Mouse (Mus musculus) ES-Bruce4 (cell line): ENCODE results near the gene Ercc1. TPM values are rescaled to one million over a fixed set of nuclear protein-coding genes. Genes with fewer than 3 reads are reported as not detected.

ENCODE experiments used
- H3K27ac ChIP-seq: 2 replicates; pipeline ENCODE4 v1.5.1; 2012; ENCODE audit warnings: low read length, inconsistent platforms; ENCODE audit not compliant: insufficient read depth
- H3K27me3 ChIP-seq: 2 replicates; pipeline ENCODE4 v1.6.1; 2012; ENCODE audit warnings: mild to moderate bottlenecking, low read length, inconsistent platforms; ENCODE audit not compliant: control insufficient read depth, poor library complexity, insufficient read depth, severe bottlenecking
- H3K36me3 ChIP-seq: 2 replicates; pipeline ENCODE4 v1.6.1; 2012; ENCODE audit warnings: inconsistent platforms, mild to moderate bottlenecking, low read length, moderate library complexity; ENCODE audit not compliant: control insufficient read depth, poor library complexity, insufficient read depth, severe bottlenecking
- H3K4me1 ChIP-seq: one replicate; pipeline ENCODE4 v1.8.1; 2011; ENCODE audit warnings: low read length; ENCODE audit not compliant: control insufficient read depth, insufficient read depth
- H3K4me3 ChIP-seq: 2 replicates; pipeline ENCODE4 v1.5.1; 2011; ENCODE audit warnings: low read depth, mild to moderate bottlenecking, low read length
- H3K9ac ChIP-seq: 2 replicates; pipeline ENCODE4 v1.6.1; 2012; ENCODE audit warnings: low read depth, mild to moderate bottlenecking, inconsistent platforms; ENCODE audit not compliant: poor library complexity, severe bottlenecking
- H3K9me3 ChIP-seq: replicated peaks from 2 replicates; pipeline ENCODE4 v1.6.1; 2012; ENCODE audit warnings: mild to moderate bottlenecking, low read length, inconsistent platforms; ENCODE audit not compliant: control insufficient read depth, poor library complexity, insufficient read depth, severe bottlenecking
- CTCF ChIP-seq: IDR thresholded peaks from one replicate; pipeline ENCODE4 v1.8.1; 2011; ENCODE audit warnings: low read depth, low read length
- EP300 ChIP-seq: IDR thresholded peaks from 2 replicates; pipeline ENCODE4 v1.6.1; 2011; ENCODE audit warnings: low read depth, low read length; ENCODE audit not compliant: insufficient read depth
- POLR2A ChIP-seq: IDR thresholded peaks from one replicate; pipeline ENCODE4 v1.8.1; 2011; ENCODE audit warnings: low read length; ENCODE audit not compliant: insufficient read depth
- polyA plus RNA-seq: library from polyadenylated mRNA; stranded (reverse); fragments of >200 nt; gene quantifications from 2 replicates; pipeline ENCODE4 v1.2.4, GENCODE M21; 2011; ENCODE audit warnings: low read depth; ENCODE audit not compliant: missing spikeins, insufficient read depth, insufficient read length

The Ercc1 gene
- polyA plus RNA-seq, 1 experiment: 38.1 TPM

DNA sequence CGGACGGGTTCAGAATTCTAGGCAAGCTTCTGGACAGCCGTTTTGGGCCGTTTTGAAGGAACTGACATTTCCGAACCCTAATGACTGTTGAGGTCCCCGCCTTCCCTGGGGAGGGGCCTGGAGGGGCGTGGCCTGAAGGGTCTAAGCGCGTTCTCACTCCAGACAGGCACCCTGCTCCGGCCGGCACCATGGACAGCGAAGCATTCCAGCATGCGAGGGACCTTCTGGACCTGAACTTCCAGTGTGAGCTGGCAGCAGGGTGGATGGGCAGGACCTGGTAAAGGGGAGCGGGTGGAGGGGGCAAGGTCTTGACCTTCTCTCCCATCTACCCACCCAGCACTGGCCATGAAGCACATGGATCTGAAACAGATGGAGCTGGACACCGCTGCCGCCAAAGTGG is 23.8 kb downstream of the Ercc1 start:
- H3K27ac ChIP-seq: no peak overlapping the region
- no peaks in the 10 kb centered on the region for H3K4me1 ChIP-seq
- H3K36me3 ChIP-seq: no peaks in the 10 kb centered on the region
- no peak overlapping the region for H3K4me3 ChIP-seq
- no peaks in the 10 kb centered on the region for H3K27me3 ChIP-seq
- TF ChIP-seq POLR2A: no peak
- TF ChIP-seq EP300: no peak
- no peak for TF ChIP-seq CTCF
- H3K9ac ChIP-seq: no peak overlapping the region
- no peaks in the 10 kb centered on the region for H3K9me3 ChIP-seq

DNA sequence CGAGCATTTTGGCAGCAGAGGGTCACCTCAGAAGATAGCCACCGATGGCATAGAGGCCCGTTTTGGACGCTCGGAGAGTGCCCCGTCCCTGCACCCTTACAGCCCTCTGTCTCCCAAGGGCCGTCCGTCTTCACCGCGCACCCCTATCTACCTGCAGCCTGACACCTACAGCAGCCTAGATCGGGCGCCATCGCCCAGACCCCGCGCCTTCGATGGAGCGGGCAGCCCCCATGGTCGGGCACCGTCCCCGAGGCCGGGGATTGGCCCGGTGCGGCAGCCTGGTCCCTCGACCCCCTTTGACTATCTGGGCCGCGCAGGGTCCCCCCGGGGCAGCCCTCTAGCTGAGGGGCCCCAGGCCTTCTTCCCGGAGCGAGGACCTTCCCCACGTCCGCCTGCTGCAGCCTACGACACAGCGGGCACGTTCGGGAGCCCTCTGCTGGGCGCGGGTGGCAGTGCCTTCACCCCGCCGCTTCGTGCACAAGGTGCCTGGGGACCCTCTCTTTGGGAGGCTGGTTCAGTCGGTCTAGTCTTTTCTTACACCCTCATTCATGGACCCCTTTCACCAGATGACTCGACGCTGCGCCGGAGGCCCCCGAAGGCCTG is 25.3 kb downstream of the Ercc1 start:
- Histone ChIP-seq H3K4me1 (no peaks in the 10 kb centered on the region), H3K27ac (no peak overlapping the region), H3K36me3 (no peaks in the 10 kb centered on the region), H3K9ac (peak overlapping the region; percentile 43), H3K4me3 (0 out of 2 replicates have a peak overlapping the region, but pooled peaks have one; percentile 10), H3K27me3 (no peaks in the 10 kb centered on the region), H3K9me3 (no peaks in the 10 kb centered on the region)
- TF ChIP-seq CTCF: peak; percentile 72
- TF ChIP-seq POLR2A: no peak
- no peak for TF ChIP-seq EP300

DNA sequence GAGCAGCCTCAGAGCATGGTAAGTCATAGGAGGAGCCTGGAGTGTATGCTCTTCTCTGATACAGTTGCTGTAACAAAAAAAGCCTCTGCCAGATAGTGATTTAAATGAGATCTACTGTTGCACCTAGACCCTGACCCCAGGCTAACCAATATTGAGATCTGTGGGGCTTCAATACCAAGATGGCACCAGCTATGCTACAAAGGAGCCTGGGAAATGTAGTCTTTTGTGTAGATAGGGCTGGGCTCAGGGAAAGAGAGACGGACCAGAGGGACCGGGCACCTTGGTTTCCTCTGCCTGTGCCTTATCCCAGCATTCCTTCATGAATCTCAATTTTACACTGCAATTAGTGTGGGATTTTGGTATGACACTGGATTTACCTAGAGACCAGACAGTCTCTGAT is 28.8 kb downstream of the Ercc1 start:
- H3K9me3 ChIP-seq: no peaks in the 10 kb centered on the region
- TF ChIP-seq POLR2A: no peak
- TF ChIP-seq EP300: no peak
- no peak for TF ChIP-seq CTCF
- no peak overlapping the region for H3K9ac ChIP-seq
- H3K4me1 ChIP-seq: no peaks in the 10 kb centered on the region
- H3K36me3 ChIP-seq: no peaks in the 10 kb centered on the region
- no peak overlapping the region for H3K27ac ChIP-seq
- H3K4me3 ChIP-seq: no peak overlapping the region
- no peaks in the 10 kb centered on the region for H3K27me3 ChIP-seq

DNA sequence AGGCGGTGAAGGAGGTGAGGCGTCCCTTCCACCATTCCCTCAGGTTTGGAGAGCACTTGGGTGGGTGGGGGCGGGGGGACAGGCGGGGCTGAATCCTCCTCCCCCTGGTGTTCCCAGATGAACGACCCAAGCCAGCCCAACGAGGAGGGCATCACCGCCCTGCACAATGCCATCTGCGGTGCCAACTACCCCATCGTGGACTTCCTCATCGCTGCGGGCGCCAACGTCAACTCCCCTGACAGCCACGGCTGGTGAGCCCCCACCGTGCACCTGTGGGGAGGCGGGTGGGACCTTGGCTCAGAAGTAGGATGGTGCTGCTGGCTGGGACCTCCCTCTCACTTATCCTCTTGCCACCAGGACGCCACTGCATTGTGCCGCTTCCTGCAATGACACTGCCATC is 30.8 kb downstream of the Ercc1 start:
- H3K4me3 ChIP-seq: peak overlapping the region; percentile 25
- H3K9ac ChIP-seq: peak overlapping the region; percentile 5; the same call in 1 of the 2 replicates

DNA sequence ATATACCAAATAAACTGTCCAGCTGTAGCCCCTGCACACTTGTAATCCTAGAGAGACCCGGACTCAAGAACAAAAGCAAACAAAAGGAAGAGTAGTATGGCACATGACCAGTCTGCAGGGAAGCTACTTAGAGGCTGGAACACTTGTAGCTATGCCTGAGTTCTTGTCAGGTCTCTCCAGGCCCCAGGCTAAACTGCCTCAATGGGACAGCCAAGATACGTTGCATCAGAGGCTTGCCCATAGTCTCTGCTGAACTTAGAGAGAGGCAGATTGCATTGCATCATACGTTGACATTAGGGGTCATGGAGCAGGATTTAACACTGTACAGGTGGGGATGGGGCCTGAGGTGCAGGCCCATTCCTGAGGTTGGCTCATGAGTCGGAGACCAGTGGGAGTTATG is 31.4 kb downstream of the Ercc1 start:
- Histone ChIP-seq H3K9ac (no peak overlapping the region), H3K4me3 (no peak overlapping the region), H3K36me3 (no peaks in the 10 kb centered on the region), H3K27ac (no peak overlapping the region), H3K9me3 (no peaks in the 10 kb centered on the region), H3K27me3 (no peaks in the 10 kb centered on the region), H3K4me1 (no peaks in the 10 kb centered on the region)
- TF ChIP-seq CTCF (no peak), EP300 (no peak), POLR2A (no peak)

More for the DNA sequence above, 30.8 kb downstream of the Ercc1 start:
- Histone ChIP-seq H3K27me3 (no peaks in the 10 kb centered on the region), H3K9me3 (no peaks in the 10 kb centered on the region), H3K4me1 (no peaks in the 10 kb centered on the region), H3K36me3 (no peaks in the 10 kb centered on the region), H3K27ac (no peak overlapping the region)
- no peak for TF ChIP-seq CTCF
- no peak for TF ChIP-seq EP300
- no peak for TF ChIP-seq POLR2A

DNA sequence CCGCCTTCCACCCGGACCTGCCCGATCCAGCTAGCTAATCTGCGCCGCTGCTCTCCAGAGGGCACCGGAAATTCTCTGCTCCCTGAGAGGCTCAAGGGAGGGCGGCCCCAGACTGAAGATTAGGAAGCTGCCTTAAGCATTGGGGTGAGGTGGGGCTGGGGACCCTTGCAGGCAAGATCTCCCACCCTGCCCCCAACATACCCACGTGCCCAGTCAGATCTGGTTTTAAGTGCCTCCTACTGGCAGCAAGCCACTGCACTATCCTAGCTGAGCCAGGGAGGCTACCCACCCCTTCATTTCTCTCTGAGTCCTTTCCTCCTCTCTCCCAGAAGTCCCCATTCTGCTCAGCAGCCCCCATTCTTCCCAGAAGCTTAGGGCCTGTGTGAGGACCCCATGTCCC is 33.5 kb downstream of the Ercc1 start:
- Histone ChIP-seq H3K27ac (peak overlapping the region; percentile 14; the same call in 1 of the 2 replicates), H3K9ac (peak overlapping the region; percentile 12; the same call in 1 of the 2 replicates), H3K27me3 (no peaks in the 10 kb centered on the region), H3K4me3 (peak overlapping the region; percentile 16), H3K4me1 (no peaks in the 10 kb centered on the region), H3K9me3 (no peaks in the 10 kb centered on the region), H3K36me3 (no peaks in the 10 kb centered on the region)
- TF ChIP-seq CTCF: no peak
- TF ChIP-seq EP300: 0 out of 2 replicates have a peak, but pooled peaks have one; percentile 14
